Mouse (Mus musculus) C2C12 (cell line): ENCODE data around the gene Gpr146.

Experiments
- CTCF ChIP-seq: IDR thresholded peaks from one replicate; pipeline ENCODE4 v1.5.1; 2011; ENCODE audit not compliant: control insufficient read depth, insufficient read depth, insufficient read length
- USF1 ChIP-seq: IDR thresholded peaks from one replicate; pipeline ENCODE4 v1.6.1; 2011; ENCODE audit warnings: low read depth, mild to moderate bottlenecking, control low read depth, moderate library complexity

DNA sequence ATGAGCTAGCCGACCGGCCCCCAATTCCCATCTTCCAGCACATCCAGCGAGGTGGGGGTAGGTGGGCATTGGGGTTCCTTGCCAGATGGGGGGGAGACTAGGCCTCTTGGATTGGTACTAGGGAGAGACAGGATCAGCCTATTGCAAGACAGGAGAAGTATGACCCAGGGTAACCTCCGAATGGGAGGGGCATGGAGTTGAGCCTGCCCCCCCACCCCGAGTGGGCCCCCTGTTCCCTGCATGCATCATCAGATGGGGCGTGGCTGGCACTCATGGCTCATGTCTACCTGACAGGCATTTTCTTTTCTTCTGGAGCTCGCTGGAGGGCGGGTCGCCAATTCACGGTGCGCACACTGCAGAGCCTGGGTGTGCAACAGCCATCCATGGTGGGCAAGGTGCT lies 23.6 kb upstream of the Gpr146 start:
- TF ChIP-seq CTCF (no peak), USF1 (no peak)
